Mouse (Mus musculus): ENCODE data around the gene Fcrla.
"Not testable (repeated sequence)": the region's sequence is repeated elsewhere in the genome, so short reads cannot be mapped to it uniquely, and the experiment has no call there.

The Fcrla gene

DNA sequence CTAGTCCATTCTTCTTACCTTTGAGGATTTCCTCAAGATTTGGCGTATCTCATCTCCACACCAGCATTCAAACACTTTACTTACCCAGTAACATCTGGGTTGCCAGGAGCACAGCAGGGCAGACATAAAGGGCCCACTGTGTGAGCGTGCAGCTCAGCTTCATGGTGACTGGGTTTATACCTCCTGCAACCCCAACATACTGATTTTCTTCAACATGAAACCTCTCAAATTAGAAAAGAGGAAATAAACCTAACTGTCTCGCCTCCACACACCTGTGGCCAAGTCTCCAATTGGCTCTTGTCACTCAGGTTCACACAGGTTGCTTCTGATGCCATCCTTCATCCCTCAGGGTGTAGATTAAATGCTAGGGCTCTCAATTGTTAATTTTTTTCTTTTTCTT lies at the start of gene Fcrla:
Gene Fcrla (minus strand): TSS at position 206 of the 400 bp plus-strand sequence.
- peak; percentile 92 for DNase-seq (ENCODE audit: low read depth, low spot score)

DNA sequence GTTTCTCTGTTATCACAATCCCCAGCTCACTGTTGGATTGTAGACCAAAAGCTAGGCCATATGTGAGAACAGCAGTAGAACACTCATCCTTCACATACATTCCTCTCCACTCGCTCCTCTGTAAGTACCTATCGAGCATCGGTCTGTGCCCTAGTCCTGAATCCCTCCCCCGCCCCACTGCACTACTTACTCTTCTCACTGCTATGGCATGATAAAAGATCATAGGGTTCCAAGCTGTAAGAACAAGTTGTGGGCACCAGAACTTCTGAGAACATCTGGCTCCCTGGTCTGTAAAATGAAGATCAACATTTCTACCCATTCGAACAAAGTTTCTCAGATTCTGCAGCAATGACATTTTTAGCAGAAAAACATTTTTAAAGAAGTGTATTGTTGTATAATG lies 49.1 kb upstream of the Fcrla start, which contains the start of gene Fcgr2b:
Gene Fcgr2b (minus strand): TSS at position 101 of the 400 bp plus-strand sequence.
- no peak for DNase-seq (ENCODE audit: low read depth, low spot score)

DNA sequence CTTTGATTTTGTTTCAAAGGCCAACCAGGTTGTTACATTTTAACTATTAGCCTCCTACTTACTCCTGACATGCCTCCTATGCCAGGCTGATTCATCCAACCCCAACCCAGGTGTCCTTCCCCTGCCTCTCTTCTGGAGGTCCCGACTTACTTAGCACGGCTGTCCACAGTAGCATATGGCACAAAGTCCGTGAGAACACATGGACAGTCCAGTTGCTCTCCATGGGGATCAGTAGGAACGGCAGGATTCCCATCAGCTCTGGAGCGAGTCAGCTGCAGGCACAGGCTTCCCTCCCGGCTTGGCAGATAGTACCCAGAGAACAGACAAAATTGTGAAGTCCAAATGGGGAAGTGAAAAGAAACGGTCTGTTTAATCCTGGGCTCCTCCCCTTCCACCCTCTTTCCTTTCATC lies 48.4 kb upstream of the Fcrla start:
- peak; percentile 86 for DNase-seq (ENCODE audit: low read depth, low spot score)

DNA sequence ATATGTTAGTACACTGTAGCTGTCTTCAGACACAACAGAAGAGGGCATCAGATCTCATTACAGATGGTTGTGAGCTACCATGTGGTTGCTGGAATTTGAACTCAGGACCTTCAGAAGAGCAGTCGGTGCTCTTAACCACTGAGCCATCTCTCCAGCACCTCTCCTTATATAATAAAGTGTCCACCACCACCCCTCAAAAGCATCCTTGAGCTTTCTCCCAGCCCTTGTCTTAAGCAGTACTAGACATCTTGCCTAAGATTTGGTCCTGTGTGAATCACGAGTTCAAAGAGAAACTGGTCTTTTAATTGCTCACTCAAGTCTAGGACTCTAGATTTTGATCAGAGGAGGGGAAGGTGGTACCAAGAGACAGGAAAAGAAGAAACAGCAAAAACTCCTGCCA lies 48.0 kb upstream of the Fcrla start:
- DNase-seq (ENCODE audit: low read depth, low spot score) = not testable (repeated sequence)

DNA sequence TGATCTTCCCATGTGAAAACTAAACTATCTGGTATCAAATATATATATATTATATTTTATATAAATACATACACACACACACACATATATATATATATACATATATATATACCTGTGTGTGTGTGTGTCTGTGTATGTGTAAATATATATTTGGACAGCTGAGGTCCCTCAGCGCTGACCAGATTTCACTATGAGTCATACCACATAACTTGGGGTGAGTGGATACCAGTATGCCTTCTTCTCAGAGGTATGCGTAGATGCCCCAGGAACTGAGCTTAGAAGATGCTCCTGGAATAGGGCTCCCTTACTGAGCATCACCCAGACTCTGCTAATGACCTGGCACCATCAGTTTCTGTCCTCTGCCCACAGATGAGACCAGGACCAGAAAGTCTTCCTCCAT lies 47.4 kb upstream of the Fcrla start:
- DNase-seq (ENCODE audit: low read depth, low spot score) = no peak

DNA sequence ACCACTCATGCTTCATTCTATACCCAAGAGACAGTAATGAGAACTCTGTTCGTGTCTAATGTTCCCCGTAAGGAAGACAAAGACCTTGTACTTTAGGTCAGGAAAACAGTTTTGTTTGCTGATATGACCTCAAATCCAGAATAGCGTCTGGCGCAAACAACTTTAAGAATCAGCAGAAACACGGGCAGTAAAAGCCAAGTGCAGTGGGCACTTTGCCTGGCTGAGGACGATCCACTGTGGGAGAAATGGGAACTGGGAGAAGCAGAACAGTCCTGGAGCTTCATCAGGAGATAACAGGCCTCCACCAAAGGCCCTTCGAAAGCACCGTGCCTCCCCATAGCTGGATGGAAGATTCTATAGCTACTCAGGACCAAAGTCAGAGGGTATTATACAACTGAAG lies 46.8 kb upstream of the Fcrla start:
- no peak for DNase-seq (ENCODE audit: low read depth, low spot score)

DNA sequence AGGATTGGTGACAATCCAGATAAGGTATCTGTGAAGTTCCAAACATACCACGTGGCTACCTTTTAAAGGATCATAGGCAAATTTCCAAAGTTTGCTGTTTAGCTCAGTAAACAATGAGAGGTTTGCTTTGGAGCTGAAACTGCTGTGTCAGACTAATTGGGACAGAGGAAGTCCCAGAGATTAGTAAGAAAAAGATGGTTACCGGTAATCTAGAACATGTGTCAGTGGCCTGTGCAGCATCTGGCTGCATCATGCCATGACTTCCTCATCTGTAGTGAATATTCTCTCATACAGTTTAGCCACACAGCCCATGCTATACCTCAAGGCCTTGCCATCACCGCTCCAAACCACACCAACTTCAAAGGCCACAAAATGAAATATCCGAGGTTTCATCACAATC lies 45.6 kb upstream of the Fcrla start:
- no peak for DNase-seq (ENCODE audit: low read depth, low spot score)

DNA sequence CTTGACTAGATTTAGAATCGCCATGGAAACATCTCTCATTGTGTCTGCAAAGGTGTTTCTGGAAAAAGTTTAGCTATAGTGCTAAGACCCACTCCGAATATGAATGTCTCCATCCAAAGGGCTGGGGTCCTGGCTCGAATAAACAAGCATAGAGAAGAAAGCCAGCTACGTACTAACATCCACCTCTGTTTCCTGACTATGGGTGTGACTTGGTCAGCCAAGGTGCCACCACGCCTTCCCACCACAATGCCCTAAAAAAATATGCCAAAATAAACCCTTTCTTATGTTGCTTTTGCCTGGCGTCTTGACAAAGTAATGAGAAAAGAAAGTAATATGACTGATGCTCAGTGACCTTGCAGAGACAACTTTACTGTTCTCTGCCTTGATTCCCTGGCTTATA lies 45.1 kb upstream of the Fcrla start:
- DNase-seq (ENCODE audit: low read depth, low spot score) = no peak

DNA sequence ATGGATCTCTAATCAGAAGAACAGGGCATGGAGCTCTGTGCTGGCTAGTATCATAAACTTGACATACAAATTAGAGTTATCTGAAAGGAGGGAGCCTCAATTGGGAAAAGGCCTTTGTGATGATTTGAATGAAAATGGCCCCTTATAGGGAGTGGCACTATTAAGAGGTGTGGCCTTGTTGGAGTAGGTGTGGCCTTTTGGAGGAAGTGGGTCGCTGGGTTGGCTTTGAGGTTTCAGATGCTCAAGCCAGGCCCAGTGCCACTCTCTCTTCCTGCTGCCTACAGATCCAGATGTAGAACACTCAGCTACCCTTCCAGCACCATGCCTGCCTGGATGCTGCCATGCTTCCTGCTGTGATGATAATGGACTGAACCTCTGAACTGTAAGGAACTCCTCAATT lies 41.2 kb upstream of the Fcrla start:
- DNase-seq (ENCODE audit: low read depth, low spot score) = no peak

DNA sequence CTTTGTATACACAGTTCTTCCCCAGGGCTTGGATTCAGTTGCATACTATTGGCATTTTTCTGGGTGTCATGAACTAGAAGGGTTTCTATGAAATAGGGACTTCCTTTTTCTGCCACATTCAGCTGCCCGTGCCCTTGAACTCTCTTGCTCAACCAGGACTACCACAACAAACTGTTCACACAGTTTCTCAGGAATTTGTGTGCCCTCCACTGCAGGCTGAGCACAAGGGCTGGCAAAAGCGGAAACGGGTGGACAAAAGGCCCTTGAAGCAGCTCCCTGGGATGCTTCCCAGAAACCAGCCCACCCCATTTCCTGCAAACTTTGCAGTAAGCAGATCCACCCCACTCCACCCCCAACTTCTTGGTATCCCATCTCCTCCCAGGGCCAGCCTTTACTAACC lies 40.2 kb upstream of the Fcrla start:
- no peak for DNase-seq (ENCODE audit: low read depth, low spot score)

DNA sequence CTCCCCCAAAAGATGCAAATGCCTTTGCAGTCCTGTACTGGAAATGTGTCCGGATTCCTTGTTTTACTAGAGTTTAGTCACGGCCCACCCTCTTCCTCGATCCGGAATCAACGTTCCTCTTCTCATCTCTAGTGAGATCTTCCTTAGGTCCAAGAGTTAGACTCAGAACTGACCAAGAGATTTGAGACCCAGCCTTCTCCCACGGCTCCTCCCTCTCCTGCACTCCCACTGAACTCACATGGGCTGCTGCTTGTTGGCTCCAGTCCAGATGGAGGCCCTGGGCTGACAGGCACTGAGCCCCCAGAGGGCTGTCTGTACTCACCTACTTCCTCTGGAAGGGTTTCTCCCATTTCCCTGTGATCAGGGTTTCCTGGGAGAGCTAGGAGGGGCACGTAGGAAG lies 35.7 kb upstream of the Fcrla start:
- no peak for DNase-seq (ENCODE audit: low read depth, low spot score)

DNA sequence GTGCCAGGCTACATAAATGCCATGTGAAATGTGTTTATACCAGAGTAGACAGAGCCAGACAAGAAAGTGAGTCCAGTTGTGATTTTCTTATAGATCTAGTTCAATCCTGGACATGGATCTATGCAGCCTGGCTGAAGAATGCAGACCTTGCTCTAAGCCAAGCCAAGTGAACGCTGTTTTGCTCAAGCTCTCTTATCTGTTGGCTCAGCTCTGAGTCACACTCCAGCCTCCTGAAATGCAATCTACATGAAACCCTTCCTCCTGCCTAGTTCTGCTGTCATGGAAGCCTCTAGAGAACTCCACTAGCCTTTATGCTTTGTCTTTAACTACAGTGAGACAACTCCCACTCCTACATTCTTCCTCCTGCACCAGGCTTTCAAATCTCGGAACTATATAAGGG lies 34.9 kb upstream of the Fcrla start:
- no peak for DNase-seq (ENCODE audit: low read depth, low spot score)

DNA sequence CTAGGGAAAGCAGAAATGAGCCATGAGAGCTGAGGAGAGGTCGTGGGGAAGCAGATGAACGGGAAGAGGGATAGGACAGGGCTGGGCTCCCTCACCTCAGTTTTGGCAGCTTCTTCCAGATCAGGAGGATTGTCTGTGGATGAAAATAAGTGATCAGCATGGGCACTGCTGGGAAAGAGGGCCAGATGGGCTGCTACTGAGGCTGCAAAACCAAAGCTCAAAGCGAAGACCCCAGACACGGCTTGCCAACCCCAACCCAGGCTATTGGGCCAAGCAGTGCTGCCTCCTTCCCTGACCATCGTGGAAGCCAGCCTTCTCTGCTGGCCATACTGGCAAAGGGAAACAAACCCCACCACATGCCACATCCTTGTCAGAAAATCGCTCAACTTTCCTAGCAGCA lies 33.7 kb upstream of the Fcrla start:
- DNase-seq (ENCODE audit: low read depth, low spot score) = no peak

DNA sequence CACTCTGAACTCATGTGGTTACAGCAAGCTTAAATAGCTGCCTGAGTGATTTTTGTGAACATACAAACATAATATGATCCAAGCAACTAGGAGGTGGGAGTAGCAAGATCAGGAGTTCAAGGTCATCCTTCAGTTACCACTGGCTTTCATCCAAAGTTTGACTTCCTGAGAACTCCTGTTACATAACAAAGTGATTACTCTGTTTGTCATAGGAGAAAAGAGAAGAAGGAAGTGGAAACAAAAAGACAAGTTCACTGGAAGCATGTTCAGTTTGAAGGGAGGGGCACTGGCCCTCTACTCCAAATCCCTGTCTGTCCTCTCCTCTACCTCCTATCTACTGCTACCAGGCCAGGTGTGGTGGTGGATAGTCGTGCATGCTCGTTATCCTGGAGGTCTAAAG lies 32.4 kb upstream of the Fcrla start:
- DNase-seq (ENCODE audit: low read depth, low spot score) = no peak

DNA sequence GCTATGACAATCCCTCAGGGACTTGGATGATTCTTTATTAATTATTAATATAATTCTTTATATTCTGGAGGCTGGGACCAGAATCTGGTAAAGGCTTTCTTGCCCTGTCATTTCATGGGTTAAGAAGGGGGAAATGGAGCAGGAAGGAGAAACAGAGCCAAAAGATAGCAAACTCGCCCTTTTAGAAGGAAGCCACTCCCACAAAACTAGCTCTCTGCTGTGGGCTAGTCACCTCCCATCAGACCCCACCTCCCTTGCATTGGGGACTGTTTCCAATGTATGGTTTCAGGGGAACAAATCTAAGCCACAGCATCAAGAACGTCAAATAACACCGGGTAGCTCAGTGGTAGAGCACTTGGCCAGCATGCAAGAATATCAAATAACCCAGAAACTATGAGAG lies 30.8 kb upstream of the Fcrla start:
- DNase-seq (ENCODE audit: low read depth, low spot score) = no peak

DNA sequence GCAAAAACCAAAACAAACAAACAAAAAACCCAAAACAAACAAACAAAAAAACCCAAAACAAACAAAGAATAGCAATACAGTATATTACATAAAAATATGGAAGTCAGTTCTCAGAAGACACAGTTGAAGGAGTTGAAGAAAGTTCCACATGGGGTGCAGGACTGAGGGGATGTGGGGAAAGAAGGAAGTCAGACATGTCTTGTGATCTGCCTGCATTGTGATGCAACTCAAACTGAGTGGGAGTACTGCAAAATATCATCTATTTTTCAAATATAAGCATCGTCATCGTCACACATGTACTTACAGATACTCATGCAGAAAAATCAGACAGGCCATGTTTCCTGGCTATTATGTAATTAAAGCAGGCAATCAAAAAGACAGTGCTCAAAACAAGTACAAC lies 25.8 kb upstream of the Fcrla start:
- no peak for DNase-seq (ENCODE audit: low read depth, low spot score)

DNA sequence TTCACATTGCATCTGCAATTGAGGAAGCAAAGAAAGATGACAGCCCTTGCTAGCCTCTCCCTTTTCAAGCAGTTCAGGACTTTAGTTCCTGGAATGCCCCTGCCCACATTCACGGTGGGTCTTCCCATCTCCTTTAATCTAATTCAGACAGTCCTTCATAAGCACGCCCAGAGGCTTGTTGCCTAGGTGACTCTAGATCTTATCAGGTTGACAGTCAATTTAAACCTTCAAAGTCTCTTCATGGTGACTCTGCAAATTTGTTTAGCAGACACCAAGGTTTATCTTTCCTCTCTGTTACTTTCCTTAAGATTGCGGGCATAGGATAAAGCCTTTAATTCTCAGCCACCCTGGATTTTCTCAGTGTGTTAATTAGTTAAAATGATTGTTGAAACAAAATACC lies 23.4 kb upstream of the Fcrla start:
- DNase-seq (ENCODE audit: low read depth, low spot score) = peak; percentile 48

DNA sequence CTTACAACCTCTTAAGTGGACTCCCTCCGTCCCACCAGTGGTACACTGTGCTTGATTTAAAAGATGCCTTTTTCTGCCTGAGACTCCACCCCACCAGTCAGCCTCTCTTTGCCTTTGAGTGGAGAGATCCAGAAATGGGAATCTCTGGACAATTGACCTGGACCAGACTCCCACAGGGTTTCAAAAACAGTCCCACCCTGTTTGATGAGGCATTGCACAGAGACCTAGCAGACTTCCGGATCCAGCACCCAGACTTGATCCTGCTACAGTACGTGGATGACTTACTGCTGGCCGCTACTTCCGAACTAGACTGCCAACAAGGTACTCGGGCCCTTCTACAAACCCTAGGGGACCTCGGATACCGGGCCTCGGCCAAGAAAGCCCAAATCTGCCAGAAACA lies 17.5 kb upstream of the Fcrla start:
- DNase-seq (ENCODE audit: low read depth, low spot score) = not testable (repeated sequence)

DNA sequence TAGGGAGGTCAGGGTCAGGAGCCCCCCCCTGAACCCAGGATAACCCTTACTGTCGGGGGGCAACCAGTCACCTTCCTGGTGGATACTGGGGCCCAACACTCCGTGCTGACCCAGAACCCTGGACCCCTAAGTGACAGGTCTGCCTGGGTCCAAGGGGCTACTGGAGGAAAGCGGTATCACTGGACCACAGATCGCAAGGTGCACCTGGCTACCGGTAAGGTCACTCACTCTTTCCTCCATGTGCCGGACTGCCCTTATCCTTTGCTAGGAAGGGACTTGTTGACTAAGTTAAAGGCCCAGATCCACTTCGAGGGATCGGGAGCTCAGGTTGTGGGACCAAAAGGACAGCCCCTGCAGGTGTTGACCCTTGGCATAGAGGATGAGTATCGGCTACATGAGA lies 16.8 kb upstream of the Fcrla start:
- peak; percentile 69 for DNase-seq (ENCODE audit: low read depth, low spot score)

DNA sequence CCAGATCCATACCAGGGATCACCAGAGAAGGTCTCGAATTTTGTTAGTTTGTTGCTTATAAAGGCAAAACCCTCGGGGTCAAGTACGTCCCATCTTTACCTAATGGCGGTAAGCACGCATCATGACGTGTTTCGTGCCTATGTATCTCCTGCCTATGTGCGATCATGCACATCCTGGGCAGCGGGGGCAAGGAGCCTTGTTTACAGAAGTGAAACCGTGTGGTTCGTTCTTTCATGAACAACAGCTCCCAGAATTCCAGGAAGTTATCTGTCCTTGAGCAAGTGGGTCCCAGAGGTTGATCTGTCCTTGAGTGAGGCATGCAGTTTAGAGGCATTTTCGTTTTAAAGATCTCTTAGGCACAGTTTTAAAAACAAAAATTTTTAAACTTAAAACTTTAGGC lies 11.9 kb upstream of the Fcrla start:
- peak; percentile 82 for DNase-seq (ENCODE audit: low read depth, low spot score)

DNA sequence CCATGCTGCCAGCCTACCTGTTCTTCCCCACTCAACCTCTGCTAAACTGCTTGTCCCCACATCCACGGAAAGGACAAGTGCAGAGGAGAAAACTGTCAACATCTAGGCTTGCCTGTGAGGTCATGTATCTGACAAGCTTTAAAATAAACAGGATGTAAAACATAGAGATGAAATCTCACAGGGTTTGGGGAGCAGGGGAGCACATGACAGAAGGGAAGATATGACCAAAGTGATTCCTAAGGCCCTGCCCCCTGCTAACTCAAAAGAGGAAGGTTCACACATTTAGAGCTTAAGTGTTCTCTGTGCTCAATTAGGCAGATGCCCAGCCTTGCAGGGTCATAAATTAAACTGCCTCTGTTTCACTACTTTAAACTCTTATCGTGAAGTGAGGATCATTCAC lies 7.0 kb upstream of the Fcrla start:
- DNase-seq (ENCODE audit: low read depth, low spot score) = peak; percentile 92

DNA sequence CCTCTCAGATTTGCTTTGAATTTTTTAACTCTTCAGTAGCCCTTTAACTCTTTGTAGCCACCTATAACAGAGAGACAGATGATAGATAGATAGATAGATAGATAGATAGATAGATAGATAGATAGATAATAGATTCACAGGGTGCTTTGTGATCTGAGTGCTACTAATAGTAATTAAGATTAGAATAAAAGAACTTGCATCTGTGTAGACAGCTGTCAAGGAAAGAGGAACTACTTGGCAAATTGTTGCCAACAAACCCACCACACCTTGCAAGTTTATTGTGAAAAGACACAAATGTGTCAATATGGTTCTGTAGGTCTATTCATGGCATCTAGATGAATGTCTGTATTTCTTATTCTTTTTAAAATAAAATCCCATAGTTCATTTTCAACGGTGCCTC lies 6.6 kb upstream of the Fcrla start:
- DNase-seq (ENCODE audit: low read depth, low spot score) = peak; percentile 80

DNA sequence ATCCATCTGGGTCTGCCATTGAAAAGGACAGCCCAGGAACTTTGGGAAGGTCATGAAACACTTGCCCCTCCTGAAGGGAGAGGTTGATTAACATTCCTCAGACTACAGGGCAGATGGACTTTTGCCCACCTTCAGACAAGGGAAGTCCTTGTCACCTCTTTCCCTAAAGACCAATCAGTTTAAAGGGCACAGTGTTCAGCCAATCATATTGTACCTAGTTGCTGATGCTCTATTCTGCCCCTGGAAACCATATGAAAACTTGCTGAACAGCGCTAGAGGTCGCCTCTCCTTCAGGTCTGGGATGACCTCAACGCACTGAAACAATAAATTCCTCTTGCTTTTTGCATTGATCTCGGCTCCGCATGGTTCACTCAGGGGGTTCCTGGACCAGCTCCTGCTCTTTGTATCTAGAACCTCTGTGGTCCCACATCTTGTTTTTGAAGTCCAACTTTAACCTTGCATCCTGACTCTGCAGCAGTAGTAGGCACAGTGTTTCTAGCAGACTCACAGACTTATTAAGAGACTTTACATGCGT lies 6.1 kb upstream of the Fcrla start:
- peak; percentile 90 for DNase-seq (ENCODE audit: low read depth, low spot score)

DNA sequence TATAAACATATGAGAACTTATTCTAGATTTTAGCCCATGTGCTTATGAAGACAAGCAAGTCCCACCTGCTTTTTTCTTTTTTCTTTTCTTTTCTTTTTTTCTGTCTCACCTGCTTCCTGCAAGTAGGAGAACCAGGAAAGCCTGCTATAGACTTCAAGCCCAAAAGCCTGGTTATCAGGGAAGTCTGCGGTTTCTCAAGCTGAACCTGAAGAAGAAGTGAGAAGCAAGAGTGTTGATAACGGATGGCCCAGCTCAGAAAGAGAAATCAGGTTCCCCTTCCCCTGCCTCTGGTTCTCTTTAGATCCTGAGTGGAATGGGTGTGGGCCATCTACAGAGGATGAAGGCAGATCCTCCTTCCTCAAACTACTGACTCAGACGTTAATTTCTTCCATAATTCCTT lies 4.7 kb upstream of the Fcrla start:
- no peak for DNase-seq (ENCODE audit: low read depth, low spot score)
